Mouse (Mus musculus) spleen, adult 2 months (tissue): ENCODE measurements around the gene Tcf20. TPM values are rescaled to one million over a fixed set of nuclear protein-coding genes. Genes with fewer than 3 reads are reported as not detected.
"Not testable (repeated sequence)": the region's sequence is repeated elsewhere in the genome, so short reads cannot be mapped to it uniquely, and the experiment has no call there.

Source experiments
- DNase-seq, 2 experiments: peaks; one replicate each; pipeline versions ENCODE4 v3.0.0 to v3.0.0-alpha.2; 2012 to 2021; ENCODE audit warnings: low spot score in 2 of 2, low read depth in 1 of 2
- H3K27ac ChIP-seq: fragments of 200-500 bp; 2 replicates; pipeline ENCODE4 v1.5.1; 2012; ENCODE audit warnings: low read length, inconsistent platforms; ENCODE audit not compliant: insufficient read depth
- H3K27me3 ChIP-seq: fragments of 200-500 bp; 2 replicates; pipeline ENCODE4 v1.6.1; 2012; ENCODE audit warnings: mild to moderate bottlenecking, moderate library complexity, low read length, inconsistent platforms; ENCODE audit not compliant: control insufficient read depth, insufficient read depth
- H3K36me3 ChIP-seq: fragments of 200-500 bp; 2 replicates; pipeline ENCODE4 v1.6.1; 2012; ENCODE audit warnings: mild to moderate bottlenecking, low read length, inconsistent platforms; ENCODE audit not compliant: control insufficient read depth, insufficient read depth
- H3K4me1 ChIP-seq: fragments of 200-500 bp; 2 replicates; pipeline ENCODE4 v1.6.1; 2011; ENCODE audit warnings: inconsistent platforms; ENCODE audit not compliant: control insufficient read depth, insufficient read depth, insufficient read length
- H3K4me3 ChIP-seq: fragments of 200-500 bp; 2 replicates; pipeline ENCODE4 v1.5.1; 2011; ENCODE audit warnings: mild to moderate bottlenecking, inconsistent platforms; ENCODE audit not compliant: insufficient read depth, insufficient read length; ENCODE audit errors: extremely low read depth
- CTCF ChIP-seq: fragments of 200-500 bp; IDR thresholded peaks from 2 replicates; pipeline ENCODE4 v1.5.1; 2011; ENCODE audit warnings: mild to moderate bottlenecking, inconsistent platforms; ENCODE audit not compliant: insufficient read depth, insufficient read length, insufficient replicate concordance; ENCODE audit errors: extremely low read depth
- POLR2A ChIP-seq: fragments of 200-500 bp; IDR thresholded peaks from 2 replicates; pipeline ENCODE4 v1.6.1; 2011; ENCODE audit warnings: low read depth, low read length, inconsistent platforms
- WGBS: fragments of 180-500 bp; shearing (Covaris S2); methylation state at CpG from one replicate; pipeline ENCODE4 v1.1.7; 2018; 5-methylcytosine and 5-hydroxymethylcytosine counted together
- polyA plus RNA-seq: library from polyadenylated mRNA; depleted of rRNA; stranded (reverse); fragments of >200 nt; gene quantifications from 2 replicates; pipeline ENCODE4 v1.2.3, GENCODE M21; 2012

Gene Tcf20
- polyA plus RNA-seq, 1 experiment = 21.4 TPM

GRCm38 (mm10) chr15:82872037-82872436 lies 115.6 kb downstream of the Tcf20 start:
- Histone ChIP-seq H3K27ac (no peak overlapping the region), H3K27me3 (no peaks in the 10 kb centered on the region), H3K4me1 (no peaks in the 10 kb centered on the region; the same call in 1 of the 2 replicates), H3K4me3 (no peak overlapping the region), H3K36me3 (no peaks in the 10 kb centered on the region)
- DNase-seq = no peak
- TF ChIP-seq POLR2A = no peak
- no peak for TF ChIP-seq CTCF
- 96% methylated on average over 1 of the region's 1 CpGs for WGBS

GRCm38 (mm10) chr15:82866286-82866685 lies 121.4 kb downstream of the Tcf20 start:
- DNase-seq, H3K27ac ChIP-seq: not testable (repeated sequence)

DNA sequence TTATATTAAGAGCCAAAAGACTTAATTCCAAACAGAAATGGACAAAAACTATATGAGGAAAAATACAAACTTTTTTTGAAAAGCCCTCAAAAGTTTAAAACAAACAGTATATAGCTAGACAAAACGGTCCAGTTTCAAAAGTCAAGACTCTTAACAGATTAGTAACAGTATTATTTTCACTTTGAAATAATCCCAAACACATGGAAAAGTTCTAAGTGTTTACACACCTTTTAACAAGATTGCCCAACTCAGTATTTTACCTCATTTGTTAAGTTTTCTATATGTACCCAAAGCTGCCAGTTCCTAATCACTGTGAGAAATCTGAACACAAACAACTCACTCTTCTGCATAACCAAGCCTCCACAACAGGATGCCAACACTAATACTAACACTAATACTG lies 124.0 kb downstream of the Tcf20 start:
- Histone ChIP-seq H3K4me3 (no peak overlapping the region), H3K27ac (no peak overlapping the region), H3K27me3 (no peaks in the 10 kb centered on the region), H3K4me1 (no peaks in the 10 kb centered on the region; the same call in 1 of the 2 replicates), H3K36me3 (no peaks in the 10 kb centered on the region)
- WGBS = 90% methylated on average over 1 of the region's 1 CpGs
- no peak for TF ChIP-seq CTCF
- no peak for TF ChIP-seq POLR2A
- DNase-seq = no peak

More at GRCm38 (mm10) chr15:82866286-82866685, 121.4 kb downstream of the Tcf20 start:
- not testable (repeated sequence) for H3K27me3 ChIP-seq, H3K4me3 ChIP-seq, H3K36me3 ChIP-seq, H3K4me1 ChIP-seq
- WGBS = 91% methylated on average over 3 of the region's 3 CpGs

DNA sequence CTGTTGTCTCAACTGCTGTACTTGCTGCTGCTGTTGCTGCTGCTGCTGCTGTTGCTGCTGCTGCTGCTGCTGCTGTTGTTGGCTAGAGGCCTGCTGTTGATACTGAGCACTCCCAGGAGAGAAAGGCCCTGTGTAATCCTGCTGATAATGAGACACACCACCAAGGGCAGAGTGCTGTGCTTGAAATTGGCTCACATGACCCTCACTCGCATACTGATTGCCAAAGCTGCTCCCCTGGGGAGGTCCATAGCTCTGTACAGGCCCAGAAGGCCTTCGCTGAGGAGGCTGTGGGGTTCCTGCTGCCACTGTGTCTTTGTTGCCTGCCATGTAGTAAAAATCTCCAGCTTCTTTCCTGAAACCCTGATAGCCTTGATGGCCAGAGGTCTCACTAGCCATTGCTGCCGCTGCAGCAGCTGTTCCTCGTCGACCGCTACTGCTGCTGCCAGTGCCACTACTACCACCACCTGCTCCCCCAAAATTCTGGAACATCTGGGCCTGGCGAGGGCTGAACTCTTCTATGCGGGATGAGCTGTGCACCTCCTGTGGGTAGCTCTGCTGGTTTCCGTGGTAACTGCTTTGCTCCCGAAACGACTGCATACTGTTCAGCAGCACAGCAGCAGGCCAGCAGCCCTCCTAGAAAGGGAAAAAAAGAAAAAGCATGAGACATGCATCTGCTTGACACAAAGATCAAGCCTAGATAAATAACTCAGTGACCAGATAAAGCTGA lies 130.9 kb downstream of the Tcf20 start:
- DNase-seq = no peak
- Histone ChIP-seq H3K4me3 (no peak overlapping the region), H3K27ac (no peak overlapping the region), H3K4me1 (no peaks in the 10 kb centered on the region), H3K27me3 (no peaks in the 10 kb centered on the region), H3K36me3 (peaks cover 38% of the 10 kb centered on the region)
- 86% methylated on average over 11 of the region's 11 CpGs for WGBS
- TF ChIP-seq POLR2A = no peak
- TF ChIP-seq CTCF = no peak

DNA sequence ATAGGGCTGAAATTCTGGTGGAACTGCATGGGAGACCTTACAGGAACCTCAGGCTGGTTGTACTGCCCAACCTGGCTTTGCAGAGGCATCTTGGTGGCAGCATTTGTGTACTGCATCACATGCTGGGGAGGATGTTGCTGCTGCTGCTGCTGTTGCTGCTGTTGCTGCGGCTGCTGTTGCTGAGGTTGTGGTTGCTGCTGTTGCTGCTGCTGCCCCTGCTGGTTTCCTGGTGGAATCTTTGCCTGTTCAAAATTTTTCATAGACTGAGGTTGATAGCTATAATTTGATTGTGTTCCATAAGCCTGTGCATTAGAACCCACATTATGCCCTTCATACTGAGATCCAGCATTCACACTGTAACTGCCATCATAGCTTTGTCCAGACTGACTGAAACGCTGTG lies 131.6 kb downstream of the Tcf20 start:
- DNase-seq = no peak
- Histone ChIP-seq H3K27ac (no peak overlapping the region), H3K4me3 (no peak overlapping the region), H3K4me1 (no peaks in the 10 kb centered on the region), H3K36me3 (peaks cover 40% of the 10 kb centered on the region), H3K27me3 (no peaks in the 10 kb centered on the region)
- WGBS = 94% methylated on average over 2 of the region's 2 CpGs
- TF ChIP-seq CTCF (no peak), POLR2A (no peak)

DNA sequence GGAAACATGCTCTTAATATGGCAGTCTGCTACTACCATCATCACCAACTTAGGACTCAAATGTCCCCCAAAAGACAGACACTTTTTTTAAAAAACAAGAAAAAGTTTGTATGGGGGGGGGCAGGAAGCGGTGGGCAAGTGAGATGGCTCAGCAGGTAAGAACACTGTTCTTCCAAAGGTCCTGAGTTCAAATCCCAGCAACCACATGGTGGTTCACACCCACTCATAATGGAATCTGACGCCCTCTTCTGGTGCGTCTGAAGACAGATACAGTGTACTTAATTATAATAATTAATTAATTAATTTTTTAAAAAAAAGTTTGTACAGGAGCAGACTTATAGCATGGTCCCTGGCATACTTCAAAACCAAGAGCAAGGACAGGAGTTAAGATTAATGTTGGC lies 148.5 kb downstream of the Tcf20 start:
- TF ChIP-seq CTCF = no peak
- no peak for TF ChIP-seq POLR2A
- Histone ChIP-seq H3K36me3 (peaks cover 2% of the 10 kb centered on the region; the same call in 1 of the 2 replicates), H3K4me3 (no peak overlapping the region), H3K4me1 (no peaks in the 10 kb centered on the region), H3K27me3 (no peaks in the 10 kb centered on the region), H3K27ac (no peak overlapping the region)
- no peak for DNase-seq
- 91% methylated on average over 3 of the region's 3 CpGs for WGBS

- TF ChIP-seq CTCF (no peak), POLR2A (no peak)
- H3K36me3 ChIP-seq = no peaks in the 10 kb centered on the region
- H3K27me3 ChIP-seq = no peaks in the 10 kb centered on the region
- H3K4me1 ChIP-seq = no peaks in the 10 kb centered on the region
- no peak overlapping the region for H3K27ac ChIP-seq
- no peak overlapping the region for H3K4me3 ChIP-seq
- DNase-seq = no peak
- 92% methylated on average over 6 of the region's 6 CpGs for WGBS
These were observed 157.8 kb downstream of the Tcf20 start for GRCm38 (mm10) chr15:82829917-82830316.
